Mouse (Mus musculus): Measurements from ENCODE around the gene Armc2. TPM values are rescaled to one million over a fixed set of nuclear protein-coding genes. Genes with fewer than 3 reads are reported as not detected.

The Armc2 gene
- polyA plus RNA-seq, 1 experiment from 2014 or later: 1.1 TPM

DNA sequence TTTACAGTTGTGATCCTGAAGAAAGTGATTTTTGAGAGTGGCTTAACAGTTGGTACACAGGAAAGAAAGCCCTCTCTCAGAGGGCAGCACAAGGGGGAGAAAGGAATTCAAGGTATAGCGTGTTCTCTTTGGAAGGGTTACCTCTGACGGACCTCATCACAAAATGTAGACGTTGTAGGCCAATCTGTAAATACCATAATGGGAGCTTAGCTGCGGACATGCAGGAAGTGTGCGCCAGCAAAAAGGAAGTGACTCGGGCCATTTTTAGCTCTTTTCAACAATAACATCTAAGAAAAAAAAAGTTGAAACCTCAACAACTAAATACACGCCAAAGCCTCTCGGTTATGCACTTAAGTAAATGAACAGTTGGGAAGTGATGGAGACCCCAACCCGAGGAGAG, 45.6 kb downstream of the Armc2 start:
- no peak for TF ChIP-seq CTCF (IDR thresholded peaks at IDR 0.05)
- TF ChIP-seq EP300 (IDR thresholded peaks at IDR 0.05): no peak
- H3K4me3 ChIP-seq (ENCODE audit: low read depth, low read length): no peak overlapping the region
- no peaks in the 10 kb centered on the region for H3K9me3 ChIP-seq (ENCODE audit: low read length)
- H3K27ac ChIP-seq (ENCODE audit: low read length): no peak overlapping the region
- DNase-seq (ENCODE audit: low spot score) (no peak), ATAC-seq (no peak)
- H3K4me2 ChIP-seq (replicated peaks; ENCODE audit: low read depth, low read length): no peak overlapping the region
- no peaks in the 10 kb centered on the region for H3K27me3 ChIP-seq (replicated peaks; ENCODE audit: insufficient read depth, low read length)
- 48% methylated on average over 9 of the region's 9 CpGs for WGBS
- no peaks in the 10 kb centered on the region for H3K4me1 ChIP-seq (ENCODE audit: insufficient read depth, low read depth, low read length)
- no peak overlapping the region for H3K9ac ChIP-seq (replicated peaks; ENCODE audit: low read depth)
- H3K36me3 ChIP-seq (ENCODE audit: insufficient read depth, low read length): no peaks in the 10 kb centered on the region

DNA sequence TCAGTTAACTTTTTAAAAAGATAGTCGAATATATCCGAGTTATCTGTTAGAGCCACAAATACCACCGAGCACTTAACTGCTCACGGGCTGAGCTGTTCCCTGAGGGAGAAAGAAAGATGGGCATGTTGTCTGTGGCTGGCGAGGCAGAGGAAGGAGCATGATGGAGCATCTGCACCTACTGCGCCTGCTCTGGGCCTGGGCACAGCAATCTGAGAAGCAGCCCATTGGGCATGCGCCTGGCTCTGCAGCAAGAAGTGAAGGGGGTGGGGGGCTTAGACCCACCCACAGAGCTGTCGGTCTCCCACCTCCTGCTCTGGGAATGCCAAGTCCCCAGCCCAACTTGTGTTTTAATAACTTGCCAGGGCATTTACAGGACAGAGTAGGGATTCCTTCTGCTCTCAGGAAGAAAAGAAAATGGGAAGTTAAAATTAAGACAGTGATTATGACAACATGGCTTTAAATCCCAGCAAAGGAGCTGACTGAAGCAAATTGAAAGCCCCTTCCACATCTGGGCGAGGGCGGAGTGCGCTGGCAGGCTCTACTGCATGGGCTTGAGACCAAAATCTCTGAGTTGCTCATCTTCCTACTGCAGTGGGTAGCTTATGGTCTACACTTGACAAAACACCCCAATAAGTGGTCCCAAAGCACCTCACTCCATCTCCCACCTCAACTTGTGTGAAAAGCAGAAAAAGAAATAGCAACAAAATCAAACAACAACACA, 50.2 kb downstream of the Armc2 start:
- H3K4me2 ChIP-seq (replicated peaks; ENCODE audit: low read depth, low read length): no peak overlapping the region
- no peaks in the 10 kb centered on the region for H3K36me3 ChIP-seq (ENCODE audit: insufficient read depth, low read length)
- H3K9me3 ChIP-seq (ENCODE audit: low read length): no peaks in the 10 kb centered on the region
- WGBS: 80% methylated on average over 11 of the region's 11 CpGs
- DNase-seq (ENCODE audit: low spot score) (no peak), ATAC-seq (no peak)
- no peaks in the 10 kb centered on the region for H3K27me3 ChIP-seq (replicated peaks; ENCODE audit: insufficient read depth, low read length)
- no peak for TF ChIP-seq EP300 (IDR thresholded peaks at IDR 0.05)
- no peak for TF ChIP-seq CTCF (IDR thresholded peaks at IDR 0.05)
- H3K27ac ChIP-seq (ENCODE audit: low read length): no peak overlapping the region
- no peaks in the 10 kb centered on the region for H3K4me1 ChIP-seq (ENCODE audit: insufficient read depth, low read depth, low read length)
- no peak overlapping the region for H3K4me3 ChIP-seq (ENCODE audit: low read depth, low read length)
- no peak overlapping the region for H3K9ac ChIP-seq (replicated peaks; ENCODE audit: low read depth)

DNA sequence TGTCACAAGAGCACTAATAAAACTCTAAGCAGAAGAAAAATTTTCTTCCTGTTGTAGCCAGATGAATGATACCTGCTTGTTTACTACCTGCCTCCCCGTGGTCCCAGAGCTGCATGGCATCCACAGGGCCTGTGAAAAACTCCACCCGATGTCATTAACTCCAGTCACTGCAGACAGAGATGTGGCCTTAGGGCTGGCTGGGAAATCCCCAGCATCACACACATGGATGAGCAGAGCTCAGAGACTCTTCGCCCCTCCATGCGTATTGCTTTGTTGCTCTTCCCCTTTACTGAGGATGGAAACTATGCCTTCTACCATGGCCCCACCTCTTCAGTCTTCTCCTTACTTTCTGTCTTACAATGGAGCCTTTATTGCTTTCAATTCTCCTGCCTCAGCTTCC, 55.5 kb downstream of the Armc2 start:
- Histone ChIP-seq H3K4me3 (ENCODE audit: low read depth, low read length) (no peak overlapping the region), H3K36me3 (ENCODE audit: insufficient read depth, low read length) (no peaks in the 10 kb centered on the region), H3K9me3 (ENCODE audit: low read length) (no peaks in the 10 kb centered on the region), H3K4me1 (ENCODE audit: insufficient read depth, low read depth, low read length) (no peaks in the 10 kb centered on the region), H3K9ac (replicated peaks; ENCODE audit: low read depth) (no peak overlapping the region), H3K27me3 (replicated peaks; ENCODE audit: insufficient read depth, low read length) (no peaks in the 10 kb centered on the region), H3K27ac (ENCODE audit: low read length) (no peak overlapping the region), H3K4me2 (replicated peaks; ENCODE audit: low read depth, low read length) (no peak overlapping the region)
- no peak for ATAC-seq
- no peak for TF ChIP-seq CTCF (IDR thresholded peaks at IDR 0.05)
- no peak for TF ChIP-seq EP300 (IDR thresholded peaks at IDR 0.05)
- WGBS: 82% methylated on average over 4 of the region's 4 CpGs
- no peak for DNase-seq (ENCODE audit: low spot score)

DNA sequence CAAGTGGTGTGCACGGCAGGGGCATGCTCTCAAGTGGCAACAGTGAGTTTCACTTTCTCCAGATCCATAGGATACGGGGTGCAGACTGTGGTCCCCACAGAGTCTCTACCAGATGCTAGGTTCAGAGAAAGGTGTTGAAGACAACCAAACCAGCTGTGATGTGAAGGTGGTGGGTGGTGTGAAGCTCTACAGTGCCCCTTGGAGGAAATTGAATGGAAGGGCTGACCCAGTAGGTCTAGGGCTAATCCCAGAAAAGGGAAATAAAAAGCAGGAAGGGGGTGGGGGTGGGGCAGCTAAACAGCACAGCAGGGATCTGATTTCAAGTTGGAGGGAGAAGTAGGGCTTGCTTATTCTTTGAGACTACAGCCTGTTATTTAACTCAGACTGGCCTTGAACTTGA, 58.4 kb downstream of the Armc2 start:
- TF ChIP-seq EP300 (IDR thresholded peaks at IDR 0.05) (no peak), CTCF (IDR thresholded peaks at IDR 0.05) (peak; percentile 43)
- no peaks in the 10 kb centered on the region for H3K4me1 ChIP-seq (ENCODE audit: insufficient read depth, low read depth, low read length)
- H3K4me3 ChIP-seq (ENCODE audit: low read depth, low read length): no peak overlapping the region
- H3K27ac ChIP-seq (ENCODE audit: low read length): no peak overlapping the region
- H3K4me2 ChIP-seq (replicated peaks; ENCODE audit: low read depth, low read length): no peak overlapping the region
- no peaks in the 10 kb centered on the region for H3K36me3 ChIP-seq (ENCODE audit: insufficient read depth, low read length)
- 48% methylated on average over 2 of the region's 2 CpGs for WGBS
- H3K27me3 ChIP-seq (replicated peaks; ENCODE audit: insufficient read depth, low read length): no peaks in the 10 kb centered on the region
- no peaks in the 10 kb centered on the region for H3K9me3 ChIP-seq (ENCODE audit: low read length)
- DNase-seq (ENCODE audit: low spot score): no peak
- no peak for ATAC-seq
- no peak overlapping the region for H3K9ac ChIP-seq (replicated peaks; ENCODE audit: low read depth)

DNA sequence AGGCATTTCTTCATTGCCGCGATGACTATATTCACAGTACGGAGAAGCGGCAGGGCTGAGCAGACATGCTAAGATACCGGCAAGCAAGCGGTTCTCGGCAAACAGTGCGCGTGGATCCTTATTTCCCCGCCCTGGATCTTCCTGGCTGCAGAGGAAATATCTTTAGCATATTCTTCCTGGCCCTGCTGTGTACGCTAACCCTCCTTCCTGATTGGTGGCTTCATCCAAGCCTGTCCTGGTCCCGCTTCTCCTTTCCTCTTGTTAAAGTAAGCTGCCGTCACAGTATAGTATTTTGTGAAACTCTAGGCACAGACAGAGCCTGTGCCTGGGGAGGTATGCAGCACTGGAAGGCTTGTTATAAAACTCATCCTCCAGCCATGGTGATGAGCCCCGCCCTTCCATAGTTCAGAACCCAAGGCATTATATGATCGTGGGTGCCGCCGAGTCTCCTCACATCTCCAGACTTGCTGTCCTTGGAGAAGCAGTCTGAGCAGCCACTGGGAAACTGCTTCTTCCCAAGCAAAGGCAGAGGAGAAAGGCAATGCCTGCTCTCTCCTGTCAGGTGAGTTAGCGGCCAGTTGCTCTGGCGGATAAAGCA, 59.5 kb downstream of the Armc2 start:
- H3K27ac ChIP-seq (ENCODE audit: low read length): no peak overlapping the region
- 92% methylated on average over 19 of the region's 19 CpGs for WGBS
- DNase-seq (ENCODE audit: low spot score) (no peak), ATAC-seq (no peak)
- H3K4me1 ChIP-seq (ENCODE audit: insufficient read depth, low read depth, low read length): no peaks in the 10 kb centered on the region
- no peak overlapping the region for H3K4me2 ChIP-seq (replicated peaks; ENCODE audit: low read depth, low read length)
- H3K4me3 ChIP-seq (ENCODE audit: low read depth, low read length): no peak overlapping the region
- TF ChIP-seq CTCF (IDR thresholded peaks at IDR 0.05) (no peak), EP300 (IDR thresholded peaks at IDR 0.05) (no peak)
- H3K36me3 ChIP-seq (ENCODE audit: insufficient read depth, low read length): no peaks in the 10 kb centered on the region
- no peaks in the 10 kb centered on the region for H3K9me3 ChIP-seq (ENCODE audit: low read length)
- no peaks in the 10 kb centered on the region for H3K27me3 ChIP-seq (replicated peaks; ENCODE audit: insufficient read depth, low read length)
- no peak overlapping the region for H3K9ac ChIP-seq (replicated peaks; ENCODE audit: low read depth)

DNA sequence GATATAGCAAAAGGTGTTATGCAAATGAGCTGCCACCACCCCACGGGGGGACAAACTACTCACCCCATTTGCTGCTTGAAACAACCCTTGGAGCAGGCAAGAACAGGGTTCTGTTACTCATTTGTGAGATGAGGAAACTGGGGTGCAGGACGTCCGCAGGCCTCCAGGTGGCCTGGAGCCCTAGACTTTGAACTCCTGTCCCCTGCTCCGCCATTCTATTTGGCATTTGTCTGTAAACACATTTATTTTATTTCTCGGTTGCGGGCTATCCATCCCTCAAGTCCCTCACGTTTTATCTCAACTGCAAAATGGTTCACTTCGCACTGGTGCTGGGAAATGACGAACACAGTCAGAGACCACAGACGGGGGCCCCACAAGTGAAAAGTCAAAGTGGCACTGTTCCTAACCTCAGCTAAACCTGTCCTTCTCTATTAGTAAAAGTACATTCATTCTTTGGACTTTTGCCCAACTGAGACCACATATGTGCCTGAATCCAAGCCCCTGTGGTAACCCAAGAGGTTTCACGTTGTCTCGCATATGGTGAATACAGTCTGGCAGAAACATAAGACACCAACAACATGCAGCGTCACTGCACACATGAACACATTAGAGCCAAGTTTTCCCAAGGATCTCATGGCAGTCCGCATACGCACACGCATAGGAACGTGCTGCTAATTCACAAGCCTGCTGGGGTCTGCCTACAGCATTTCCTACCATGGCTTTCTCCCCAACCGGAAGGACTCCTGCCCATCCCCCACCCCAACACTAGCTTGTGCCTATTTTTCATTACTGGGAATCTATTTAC, 60.6 kb downstream of the Armc2 start:
- Histone ChIP-seq H3K27me3 (replicated peaks; ENCODE audit: insufficient read depth, low read length) (no peaks in the 10 kb centered on the region), H3K36me3 (ENCODE audit: insufficient read depth, low read length) (no peaks in the 10 kb centered on the region), H3K9me3 (ENCODE audit: low read length) (no peaks in the 10 kb centered on the region), H3K4me3 (ENCODE audit: low read depth, low read length) (no peak overlapping the region), H3K4me1 (ENCODE audit: insufficient read depth, low read depth, low read length) (no peaks in the 10 kb centered on the region), H3K9ac (replicated peaks; ENCODE audit: low read depth) (no peak overlapping the region), H3K4me2 (replicated peaks; ENCODE audit: low read depth, low read length) (no peak overlapping the region), H3K27ac (ENCODE audit: low read length) (no peak overlapping the region)
- ATAC-seq: no peak
- no peak for TF ChIP-seq CTCF (IDR thresholded peaks at IDR 0.05)
- TF ChIP-seq EP300 (IDR thresholded peaks at IDR 0.05): no peak
- DNase-seq (ENCODE audit: low spot score): no peak
- 85% methylated on average over 18 of the region's 18 CpGs for WGBS

Data from lung, postnatal 0 days (tissue).